Mouse (Mus musculus) small intestine, adult 2 months (tissue): ENCODE measurements around the gene Golga4. TPM values are rescaled to one million over a fixed set of nuclear protein-coding genes. Genes with fewer than 3 reads are reported as not detected.
"Not testable (repeated sequence)": the region's sequence is repeated elsewhere in the genome, so short reads cannot be mapped to it uniquely, and the experiment has no call there.

Experiments
- H3K27ac ChIP-seq: fragments of 200-500 bp; 2 replicates; pipeline ENCODE4 v1.5.1; 2012; ENCODE audit warnings: low read depth, low read length, control low read depth, inconsistent platforms; ENCODE audit not compliant: insufficient read depth
- H3K27me3 ChIP-seq: fragments of 200-500 bp; 2 replicates; pipeline ENCODE4 v1.6.1; 2012; ENCODE audit warnings: mild to moderate bottlenecking, moderate library complexity, low read length, inconsistent platforms; ENCODE audit not compliant: control insufficient read depth, insufficient read depth
- H3K36me3 ChIP-seq: fragments of 200-500 bp; 2 replicates; pipeline ENCODE4 v1.6.1; 2012; ENCODE audit warnings: mild to moderate bottlenecking, low read length, control low read depth, inconsistent platforms; ENCODE audit not compliant: control insufficient read depth, insufficient read depth
- H3K4me1 ChIP-seq: fragments of 200-500 bp; 2 replicates; pipeline ENCODE4 v1.6.1; 2012; ENCODE audit warnings: low read length, inconsistent platforms, mixed read lengths; ENCODE audit not compliant: control insufficient read depth, insufficient read depth, insufficient read length
- H3K4me3 ChIP-seq: fragments of 200-500 bp; 2 replicates; pipeline ENCODE4 v1.5.1; 2012; ENCODE audit warnings: low read depth, mild to moderate bottlenecking, control low read depth, inconsistent platforms, low read length, moderate library complexity
- CTCF ChIP-seq: fragments of 200-500 bp; IDR thresholded peaks from 2 replicates; pipeline ENCODE4 v1.5.1; 2012; ENCODE audit warnings: low read depth, mild to moderate bottlenecking, control low read depth, inconsistent platforms, low read length, moderate library complexity, mixed read lengths; ENCODE audit not compliant: insufficient replicate concordance, insufficient read length; ENCODE audit errors: extremely low read depth
- POLR2A ChIP-seq: fragments of 200-500 bp; IDR thresholded peaks from 2 replicates; pipeline ENCODE4 v1.6.1; 2012; ENCODE audit warnings: low read depth, mild to moderate bottlenecking, control low read depth, inconsistent platforms, low read length, moderate library complexity
- WGBS: fragments of 180-500 bp; shearing (Covaris S2); methylation state at CpG from one replicate; pipeline ENCODE4 v1.1.7; 2018; 5-methylcytosine and 5-hydroxymethylcytosine counted together
- polyA plus RNA-seq: library from polyadenylated mRNA; depleted of rRNA; stranded (reverse); fragments of >200 nt; gene quantifications from 2 replicates; pipeline ENCODE4 v1.2.3, GENCODE M21; 2012

Gene Golga4
- polyA plus RNA-seq, 1 experiment = 17.8 TPM

GRCm38 (mm10) chr9:118589249-118589648 lies 83.2 kb downstream of the Golga4 start:
- H3K27ac ChIP-seq = no peak overlapping the region
- WGBS = 13% methylated on average over 3 of the region's 3 CpGs
- H3K4me1 ChIP-seq = peaks cover 18% of the 10 kb centered on the region; the same call in 1 of the 2 replicates
- TF ChIP-seq CTCF (peak; percentile 23; the same call in 1 of the 2 replicates), POLR2A (no peak)
- H3K27me3 ChIP-seq = no peaks in the 10 kb centered on the region
- H3K4me3 ChIP-seq = no peak overlapping the region
- peaks cover 3% of the 10 kb centered on the region; the same call in 1 of the 2 replicates for H3K36me3 ChIP-seq

- TF ChIP-seq CTCF (no peak), POLR2A (no peak)
- Histone ChIP-seq H3K4me3 (no peak overlapping the region), H3K4me1 (peaks cover 18% of the 10 kb centered on the region; the same call in 1 of the 2 replicates), H3K36me3 (peaks cover 3% of the 10 kb centered on the region; the same call in 1 of the 2 replicates), H3K27me3 (no peaks in the 10 kb centered on the region), H3K27ac (no peak overlapping the region)
- 18% methylated on average over 7 of the region's 7 CpGs for WGBS
Observed at GRCm38 (mm10) chr9:118590230-118590629, 84.2 kb downstream of the Golga4 start.

- Histone ChIP-seq H3K27ac (no peak overlapping the region), H3K27me3 (no peaks in the 10 kb centered on the region), H3K36me3 (no peaks in the 10 kb centered on the region), H3K4me3 (no peak overlapping the region), H3K4me1 (peaks cover 18% of the 10 kb centered on the region; the same call in 1 of the 2 replicates)
- no peak for TF ChIP-seq CTCF
- TF ChIP-seq POLR2A = no peak
- WGBS = 85% methylated on average over 6 of the region's 6 CpGs
Observed at GRCm38 (mm10) chr9:118591633-118592032, 85.6 kb downstream of the Golga4 start.

- Histone ChIP-seq H3K27me3 (no peaks in the 10 kb centered on the region), H3K4me1 (peaks cover 12% of the 10 kb centered on the region; the same call in 1 of the 2 replicates), H3K4me3 (no peak overlapping the region), H3K27ac (no peak overlapping the region), H3K36me3 (no peaks in the 10 kb centered on the region)
- TF ChIP-seq CTCF (no peak), POLR2A (no peak)
- WGBS = 74% methylated on average over 13 of the region's 13 CpGs
Observed at GRCm38 (mm10) chr9:118592585-118593249, 86.7 kb downstream of the Golga4 start.

- 93% methylated on average over 8 of the region's 8 CpGs for WGBS
- peaks cover 10% of the 10 kb centered on the region; the same call in 1 of the 2 replicates for H3K4me1 ChIP-seq
Observed at GRCm38 (mm10) chr9:118593443-118593842, 87.4 kb downstream of the Golga4 start.

GRCm38 (mm10) chr9:118596767-118597166 lies 90.7 kb downstream of the Golga4 start:
- TF ChIP-seq POLR2A = no peak
- no peak for TF ChIP-seq CTCF
- WGBS = 33% methylated on average over 7 of the region's 7 CpGs
- Histone ChIP-seq H3K36me3 (no peaks in the 10 kb centered on the region), H3K27me3 (no peaks in the 10 kb centered on the region), H3K4me1 (no peaks in the 10 kb centered on the region), H3K27ac (no peak overlapping the region), H3K4me3 (no peak overlapping the region)

More at GRCm38 (mm10) chr9:118593443-118593842, 87.4 kb downstream of the Golga4 start:
- no peak overlapping the region for H3K27ac ChIP-seq
- no peak overlapping the region for H3K4me3 ChIP-seq
- TF ChIP-seq CTCF = no peak
- TF ChIP-seq POLR2A = no peak
- H3K36me3 ChIP-seq = no peaks in the 10 kb centered on the region
- H3K27me3 ChIP-seq = no peaks in the 10 kb centered on the region

GRCm38 (mm10) chr9:118600393-118600792 lies 94.3 kb downstream of the Golga4 start:
- H3K4me3 ChIP-seq, H3K27me3 ChIP-seq, H3K36me3 ChIP-seq, H3K4me1 ChIP-seq, H3K27ac ChIP-seq: not testable (repeated sequence)
- 92% methylated on average over 3 of the region's 3 CpGs for WGBS
